Comparison of ENCODE assay signal across 25 mouse cellular contexts in the genomic region with DNA sequence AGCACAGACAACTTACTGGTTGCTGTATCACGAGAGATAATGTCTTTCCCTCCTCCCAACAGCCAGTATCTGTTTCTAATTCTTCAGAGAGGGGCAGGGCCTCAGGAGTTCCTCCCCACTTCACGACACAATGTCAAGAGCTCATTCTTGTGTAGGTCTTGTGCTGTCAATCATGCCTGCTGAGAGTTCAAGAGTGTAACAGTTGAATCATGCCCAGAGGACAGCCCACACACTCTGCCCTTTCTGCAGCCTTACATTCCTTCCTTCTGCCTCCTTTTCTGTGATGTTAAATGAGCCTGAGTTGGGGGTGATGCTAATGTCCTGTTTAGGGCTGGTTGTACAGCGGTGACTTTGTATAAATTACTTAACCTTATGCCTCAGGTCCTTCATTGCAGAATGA.
A peak's percentile ranks its signal among the peaks of the same experiment; 100 is the strongest.
DNase-seq lines count a peak whose midpoint lies in the region; ATAC-seq and TF ChIP-seq lines count a peak whose summit lies in the region.
"Had no signal": no experiment of that assay in that cellular context is flagged by ENCODE, and none has a peak within 500 bp of the region (broad histone marks: within the 10 kb centered on the region; RNA-seq: fewer than 3 reads in every experiment).

No protein-coding gene starts in this region.

- intact Hi-C loops in heart, adult 2 months (cut with DNase I), result no loop called here
- intact Hi-C loops in left cerebral cortex, postnatal 14 days (cut with DNase I), result no loop called here

- peak; percentile 55 for DNase-seq in heart, adult 11 months
- no peak for DNase-seq in heart, adult 2 months
- DNase-seq in lung, adult 18-20 months, result peak; percentile 14 to 34
- no peak for DNase-seq in lung, postnatal 14 days
- peak; percentile 24 for DNase-seq in embryonic facial prominence, embryonic 10.5 days (ENCODE audit: low spot score)
- no peak for DNase-seq in left cerebral cortex, postnatal 14 days (ENCODE audit: low spot score in 2 of 2)
- no peak for DNase-seq in spleen, adult 18-20 months
- DNase-seq: cerebellum, postnatal 25 days; gastrocnemius, postnatal 25 days; heart, postnatal 10 days; kidney, postnatal 10 days; left cerebral cortex, postnatal 4 days; liver; right cerebral cortex, postnatal 25 days; thymus, adult 18-20 months; thymus, postnatal 4 days had no signal

- H3K27ac ChIP-seq in heart, adult 2 months, result no peak overlapping the region
- no peak overlapping the region; the same call in 1 of the 2 replicates for H3K27ac ChIP-seq in embryonic facial prominence, embryonic 10.5 days (replicated peaks)
- H3K27ac ChIP-seq: embryonic facial prominence, embryonic 13.5 days; hindbrain, embryonic 15.5 days; midbrain, embryonic 15.5 days; neural tube, embryonic 15.5 days; stomach, embryonic 15.5 days had no signal

- no peak overlapping the region for H3K4me3 ChIP-seq in heart, adult 2 months
- H3K4me3 ChIP-seq in embryonic facial prominence, embryonic 10.5 days, result no peak overlapping the region
- H3K4me3 ChIP-seq: embryonic facial prominence, embryonic 13.5 days; hindbrain, embryonic 15.5 days; midbrain, embryonic 15.5 days; neural tube, embryonic 15.5 days; stomach, embryonic 15.5 days had no signal

- no peak for TF ChIP-seq POLR2A in heart, adult 2 months (IDR thresholded peaks at IDR 0.05; ENCODE audit: insufficient read depth, low read depth, low read length)

- H3K9me3 ChIP-seq in embryonic facial prominence, embryonic 10.5 days, result no peaks in the 10 kb centered on the region
- H3K9me3 ChIP-seq: embryonic facial prominence, embryonic 13.5 days; G1E; hindbrain, embryonic 15.5 days; midbrain, embryonic 15.5 days; neural tube, embryonic 15.5 days; stomach, embryonic 15.5 days had no signal

- H3K9ac ChIP-seq in heart, adult 2 months (ENCODE audit: low read depth, low read length), result no peak overlapping the region
- H3K9ac ChIP-seq: embryonic facial prominence, embryonic 13.5 days; hindbrain, embryonic 15.5 days; midbrain, embryonic 15.5 days; neural tube, embryonic 15.5 days; stomach, embryonic 15.5 days had no signal

- no peaks in the 10 kb centered on the region for H3K36me3 ChIP-seq in heart, adult 2 months (ENCODE audit: control insufficient read depth, insufficient read depth, low read length)
- no peaks in the 10 kb centered on the region for H3K36me3 ChIP-seq in embryonic facial prominence, embryonic 10.5 days (replicated peaks)
- H3K36me3 ChIP-seq: embryonic facial prominence, embryonic 13.5 days; G1E; hindbrain, embryonic 15.5 days; midbrain, embryonic 15.5 days; neural tube, embryonic 15.5 days; stomach, embryonic 15.5 days had no signal

- no peak for ATAC-seq in cerebellum, adult (ENCODE audit: insufficient number of reproducible peaks, low FRiP score, low TSS enrichment)
- ATAC-seq: forebrain, embryonic 14.5 days; intestine, embryonic 16.5 days; midbrain, embryonic 15.5 days had no signal

- H3K27me3 ChIP-seq in heart, adult 2 months (ENCODE audit: control insufficient read depth, insufficient read depth, low read length), result no peaks in the 10 kb centered on the region
- no peaks in the 10 kb centered on the region for H3K27me3 ChIP-seq in embryonic facial prominence, embryonic 10.5 days (replicated peaks; ENCODE audit: low read depth, poor library complexity, severe bottlenecking)
- H3K27me3 ChIP-seq: embryonic facial prominence, embryonic 13.5 days; hindbrain, embryonic 15.5 days; midbrain, embryonic 15.5 days; neural tube, embryonic 15.5 days; stomach, embryonic 15.5 days had no signal

- 48% methylated on average over 3 of the region's 3 CpGs for WGBS in heart, adult 2 months
- 31% methylated on average over 3 of the region's 3 CpGs for WGBS in embryonic facial prominence, embryonic 10.5 days

- H3K4me1 ChIP-seq in heart, adult 2 months (ENCODE audit: control insufficient read depth, insufficient read depth, low read length), result no peaks in the 10 kb centered on the region; the same call in 1 of the 2 replicates
- peaks cover 19% of the 10 kb centered on the region for H3K4me1 ChIP-seq in embryonic facial prominence, embryonic 10.5 days
- H3K4me1 ChIP-seq: embryonic facial prominence, embryonic 13.5 days; hindbrain, embryonic 15.5 days; midbrain, embryonic 15.5 days; neural tube, embryonic 15.5 days; stomach, embryonic 15.5 days had no signal

- no peaks in the 10 kb centered on the region for H3K79me2 ChIP-seq in heart, adult 2 months (replicated peaks; ENCODE audit: control insufficient read depth, insufficient read depth, low read length)

- no peak for TF ChIP-seq EP300 in heart, adult 2 months (IDR thresholded peaks at IDR 0.05; ENCODE audit: insufficient read depth, low read depth, low read length)

- TF ChIP-seq CTCF in heart, adult 2 months (IDR thresholded peaks at IDR 0.05), result no peak

Comparison
In these comparisons a context has a peak if more than half of its experiments do, and no peak if none do; other contexts are left out.
1. DNase-seq: peak in heart, adult 11 months (single experiment), lung, adult 18-20 months (2 of 2) and embryonic facial prominence, embryonic 10.5 days (single experiment); none in heart, adult 2 months (0 of 2), lung, postnatal 14 days (single experiment), left cerebral cortex, postnatal 14 days (0 of 2) and spleen, adult 18-20 months (0 of 2).